In the genomic region with DNA sequence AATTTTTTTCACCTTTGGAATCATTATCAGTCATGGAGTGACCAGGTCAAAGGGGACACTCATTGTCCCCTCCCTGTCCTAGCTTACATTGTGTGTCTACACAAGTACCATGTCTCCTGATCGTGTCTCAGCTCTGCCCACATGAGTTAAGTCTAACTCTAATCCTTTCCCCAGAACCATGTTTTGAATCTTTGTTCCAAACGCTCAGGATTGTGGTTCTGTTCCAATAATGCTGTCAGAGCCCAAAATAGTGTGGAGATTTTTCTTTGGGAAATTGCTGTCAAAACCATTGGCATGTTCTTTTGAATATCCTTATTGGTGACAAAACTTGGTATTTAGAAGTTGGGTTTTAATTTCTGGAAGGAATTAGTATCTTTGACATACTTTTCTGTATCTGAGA, we compare ENCODE assay signal across 19 mouse cellular contexts.
"Had no signal": no experiment of that assay in that cellular context is flagged by ENCODE, and none has a peak within 500 bp of the region (broad histone marks: within the 10 kb centered on the region; RNA-seq: fewer than 3 reads in every experiment).

No protein-coding gene starts in this region.

- H3K4me3 ChIP-seq: intestine, embryonic 15.5 days; kidney, embryonic 15.5 days; limb, embryonic 12.5 days; limb, embryonic 15.5 days; midbrain, embryonic 13.5 days; stomach, embryonic 15.5 days had no signal

- H3K9me3 ChIP-seq: intestine, embryonic 15.5 days; kidney, embryonic 15.5 days; limb, embryonic 12.5 days; limb, embryonic 15.5 days; midbrain, embryonic 13.5 days; stomach, embryonic 15.5 days had no signal

- H3K9ac ChIP-seq: intestine, embryonic 15.5 days; kidney, embryonic 15.5 days; limb, embryonic 12.5 days; limb, embryonic 15.5 days; liver, embryonic 14.5 days; liver, postnatal 0 days; lung, embryonic 14.5 days; midbrain, embryonic 13.5 days; stomach, embryonic 15.5 days had no signal

- H3K36me3 ChIP-seq: intestine, embryonic 15.5 days; kidney, embryonic 15.5 days; limb, embryonic 12.5 days; limb, embryonic 15.5 days; midbrain, embryonic 13.5 days; stomach, embryonic 15.5 days had no signal

- ATAC-seq: intestine, embryonic 15.5 days; liver, postnatal 0 days; lung, postnatal 0 days; midbrain, embryonic 13.5 days had no signal

- H3K4me2 ChIP-seq: intestine, embryonic 15.5 days; kidney, embryonic 15.5 days; limb, embryonic 12.5 days; limb, embryonic 15.5 days; liver, embryonic 11.5 days; lung, embryonic 14.5 days; midbrain, embryonic 13.5 days; stomach, embryonic 15.5 days had no signal

- DNase-seq: kidney, adult 11 months; kidney, adult 8-10 months; kidney, postnatal 10 days; kidney, postnatal 36 days; liver, postnatal 0 days; lung, embryonic 14.5 days; spleen, adult 18-20 months; thymus, adult 18-20 months; thymus, postnatal 36 days had no signal

- H3K27me3 ChIP-seq: intestine, embryonic 15.5 days; kidney, embryonic 15.5 days; limb, embryonic 12.5 days; limb, embryonic 15.5 days; midbrain, embryonic 13.5 days; stomach, embryonic 15.5 days had no signal

- H3K4me1 ChIP-seq: intestine, embryonic 15.5 days; limb, embryonic 12.5 days; limb, embryonic 15.5 days; stomach, embryonic 15.5 days had no signal

- H3K27ac ChIP-seq: intestine, embryonic 15.5 days; kidney, embryonic 15.5 days; limb, embryonic 12.5 days; limb, embryonic 15.5 days; liver, embryonic 14.5 days; macrophage; midbrain, embryonic 13.5 days; stomach, embryonic 15.5 days had no signal
